Mouse (Mus musculus): ENCODE data around the gene Pcsk4. TPM values are rescaled to one million over a fixed set of nuclear protein-coding genes. Genes with fewer than 3 reads are reported as not detected.

The Pcsk4 gene
- polyA plus RNA-seq, 1 experiment from 2014 or later: 8.1 TPM

DNA sequence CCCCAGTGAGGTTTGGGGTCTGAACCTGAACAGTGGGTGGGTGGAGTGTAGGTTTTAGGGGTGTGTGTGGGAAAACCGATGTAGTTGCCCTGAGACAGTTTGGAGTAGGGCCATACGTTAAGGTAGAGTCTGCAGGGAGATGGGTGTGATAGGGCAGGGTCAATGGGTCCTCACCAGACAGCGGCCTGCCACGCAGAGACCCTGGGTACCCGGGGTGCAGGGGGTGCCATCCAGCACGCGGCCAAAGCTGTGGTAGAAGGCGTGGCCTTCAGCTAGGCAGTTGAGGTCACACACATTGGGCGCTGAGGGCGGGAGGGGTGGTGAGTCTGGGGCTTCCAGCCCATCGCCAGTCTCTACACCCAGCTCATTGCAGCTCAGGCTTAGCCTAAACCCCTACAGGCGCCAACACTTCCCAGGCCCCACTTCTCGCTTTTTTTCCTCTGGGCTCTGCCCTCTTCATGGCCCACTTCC, 14.2 kb upstream of the Pcsk4 start:
- Histone ChIP-seq H3K4me1 (ENCODE audit: control insufficient read depth, insufficient read depth, low read length) (peaks cover 25% of the 10 kb centered on the region), H3K9me3 (ENCODE audit: control insufficient read depth, low read length) (no peaks in the 10 kb centered on the region), H3K27me3 (ENCODE audit: control insufficient read depth, insufficient read depth, low read length) (peaks cover 82% of the 10 kb centered on the region), H3K4me2 (replicated peaks; ENCODE audit: low read depth, low read length) (peak overlapping the region; percentile 51; the same call in 1 of the 2 replicates), H3K27ac (ENCODE audit: low read depth, low read length) (no peak overlapping the region), H3K9ac (ENCODE audit: low read depth, low read length) (no peak overlapping the region), H3K36me3 (ENCODE audit: control insufficient read depth, insufficient read depth, low read length) (no peaks in the 10 kb centered on the region), H3K4me3 (ENCODE audit: low read length) (peak overlapping the region; percentile 28; the same call in 1 of the 2 replicates)
- ATAC-seq (ENCODE audit: low FRiP score, low TSS enrichment): peak; percentile 44
- 31% methylated on average over 13 of the region's 13 CpGs for WGBS

DNA sequence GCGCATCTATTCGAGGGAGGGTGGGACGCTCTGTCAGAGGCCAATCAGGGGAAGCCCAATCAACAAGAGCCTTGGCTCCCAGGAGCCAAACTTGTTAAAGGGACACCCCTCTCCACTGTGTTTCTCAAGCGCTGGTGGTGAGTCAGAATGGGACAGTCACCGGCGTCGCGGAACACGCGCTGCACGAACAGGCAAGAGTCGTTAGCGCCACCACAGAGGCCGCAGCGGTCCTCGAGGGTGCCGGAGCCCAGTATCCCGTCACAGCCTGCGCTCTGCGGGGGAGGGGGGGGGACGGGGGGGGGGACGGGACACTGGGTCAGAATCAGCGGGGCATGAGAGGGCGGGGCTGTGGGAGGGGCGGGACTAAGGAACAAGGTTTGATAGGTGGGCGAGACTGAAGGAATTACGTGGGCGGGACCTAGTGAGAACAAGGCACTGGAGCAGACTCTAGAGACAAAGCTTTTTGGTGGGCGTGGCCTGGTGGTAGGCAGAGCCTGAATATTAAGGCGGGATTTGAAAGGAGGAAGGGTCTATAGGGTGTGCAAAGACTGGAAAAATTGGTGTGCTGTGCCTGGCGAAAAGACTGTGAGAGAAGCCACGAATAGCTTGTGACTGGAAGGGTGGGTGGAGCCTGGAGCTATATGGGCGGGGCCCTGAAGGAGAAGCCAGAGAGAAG, 13.6 kb upstream of the Pcsk4 start:
- peaks cover 21% of the 10 kb centered on the region for H3K4me1 ChIP-seq (ENCODE audit: control insufficient read depth, insufficient read depth, low read length)
- ATAC-seq (ENCODE audit: low FRiP score, low TSS enrichment): peak; percentile 72
- 0 out of 2 replicates have a peak overlapping the region, but pooled peaks have one; percentile 4 for H3K9ac ChIP-seq (ENCODE audit: low read depth, low read length)
- peak overlapping the region; percentile 28 for H3K4me3 ChIP-seq (ENCODE audit: low read length)
- WGBS: under 1% methylated on average over 31 of the region's 33 CpGs
- H3K9me3 ChIP-seq (ENCODE audit: control insufficient read depth, low read length): no peaks in the 10 kb centered on the region
- H3K36me3 ChIP-seq (ENCODE audit: control insufficient read depth, insufficient read depth, low read length): no peaks in the 10 kb centered on the region
- H3K27ac ChIP-seq (ENCODE audit: low read depth, low read length): no peak overlapping the region
- H3K4me2 ChIP-seq (replicated peaks; ENCODE audit: low read depth, low read length): peak overlapping the region; percentile 51
- H3K27me3 ChIP-seq (ENCODE audit: control insufficient read depth, insufficient read depth, low read length): peaks cover 76% of the 10 kb centered on the region

GRCm38 (mm10) chr10:80342305-80342748, 13.0 kb upstream of the Pcsk4 start:
- peaks cover 70% of the 10 kb centered on the region for H3K27me3 ChIP-seq (ENCODE audit: control insufficient read depth, insufficient read depth, low read length)
- peaks cover 19% of the 10 kb centered on the region for H3K4me1 ChIP-seq (ENCODE audit: control insufficient read depth, insufficient read depth, low read length)
- peak; percentile 20 for ATAC-seq (ENCODE audit: low FRiP score, low TSS enrichment)
- H3K9me3 ChIP-seq (ENCODE audit: control insufficient read depth, low read length): no peaks in the 10 kb centered on the region
- H3K36me3 ChIP-seq (ENCODE audit: control insufficient read depth, insufficient read depth, low read length): no peaks in the 10 kb centered on the region
- peak overlapping the region; percentile 28 for H3K4me3 ChIP-seq (ENCODE audit: low read length)
- H3K4me2 ChIP-seq (replicated peaks; ENCODE audit: low read depth, low read length): peak overlapping the region; percentile 51
- no peak overlapping the region for H3K27ac ChIP-seq (ENCODE audit: low read depth, low read length)
- H3K9ac ChIP-seq (ENCODE audit: low read depth, low read length): 0 out of 2 replicates have a peak overlapping the region, but pooled peaks have one; percentile 4
- WGBS: 2% methylated on average over 26 of the region's 26 CpGs

- no peak for ATAC-seq (ENCODE audit: low FRiP score, low TSS enrichment)
- Histone ChIP-seq H3K4me2 (replicated peaks; ENCODE audit: low read depth, low read length) (peak overlapping the region; percentile 51; the same call in 1 of the 2 replicates), H3K27ac (ENCODE audit: low read depth, low read length) (no peak overlapping the region), H3K9ac (ENCODE audit: low read depth, low read length) (no peak overlapping the region; the same call in 1 of the 2 replicates), H3K36me3 (ENCODE audit: control insufficient read depth, insufficient read depth, low read length) (no peaks in the 10 kb centered on the region), H3K27me3 (ENCODE audit: control insufficient read depth, insufficient read depth, low read length) (peaks cover 64% of the 10 kb centered on the region), H3K4me1 (ENCODE audit: control insufficient read depth, insufficient read depth, low read length) (peaks cover 19% of the 10 kb centered on the region), H3K9me3 (ENCODE audit: control insufficient read depth, low read length) (no peaks in the 10 kb centered on the region), H3K4me3 (ENCODE audit: low read length) (peak overlapping the region; percentile 28)
- WGBS: 2% methylated on average over 47 of the region's 47 CpGs
These were observed 12.4 kb upstream of the Pcsk4 start for GRCm38 (mm10) chr10:80341491-80342304.

DNA sequence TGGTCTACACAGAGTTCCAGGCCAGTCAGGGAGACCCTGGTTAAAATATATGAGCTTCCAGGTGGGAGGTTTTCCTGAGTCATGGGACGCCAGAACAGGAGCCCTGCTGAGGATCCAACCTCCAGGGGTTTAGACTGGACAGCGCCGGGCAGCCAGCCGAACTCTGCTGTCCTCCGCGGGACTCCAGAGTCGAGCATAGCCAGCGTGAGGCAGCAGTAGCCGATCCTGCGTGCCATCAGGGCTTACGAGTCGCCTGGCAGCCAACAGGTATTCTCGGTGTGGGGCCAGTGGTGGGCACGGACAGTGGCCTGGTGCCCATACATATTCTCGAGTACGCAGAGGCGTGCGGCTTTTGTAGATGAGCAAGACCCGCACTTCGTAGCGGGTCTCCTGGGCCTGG, 11.7 kb upstream of the Pcsk4 start:
- peaks cover 19% of the 10 kb centered on the region for H3K4me1 ChIP-seq (ENCODE audit: control insufficient read depth, insufficient read depth, low read length)
- no peak overlapping the region for H3K4me3 ChIP-seq (ENCODE audit: low read length)
- H3K9me3 ChIP-seq (ENCODE audit: control insufficient read depth, low read length): no peaks in the 10 kb centered on the region
- H3K27me3 ChIP-seq (ENCODE audit: control insufficient read depth, insufficient read depth, low read length): peaks cover 58% of the 10 kb centered on the region
- no peak for ATAC-seq (ENCODE audit: low FRiP score, low TSS enrichment)
- H3K36me3 ChIP-seq (ENCODE audit: control insufficient read depth, insufficient read depth, low read length): no peaks in the 10 kb centered on the region
- 13% methylated on average over 21 of the region's 21 CpGs for WGBS
- no peak overlapping the region for H3K4me2 ChIP-seq (replicated peaks; ENCODE audit: low read depth, low read length)
- H3K27ac ChIP-seq (ENCODE audit: low read depth, low read length): no peak overlapping the region
- no peak overlapping the region for H3K9ac ChIP-seq (ENCODE audit: low read depth, low read length)

GRCm38 (mm10) chr10:80339941-80340750, 10.8 kb upstream of the Pcsk4 start:
- no peak overlapping the region; the same call in 1 of the 2 replicates for H3K4me2 ChIP-seq (replicated peaks; ENCODE audit: low read depth, low read length)
- peaks cover 18% of the 10 kb centered on the region for H3K4me1 ChIP-seq (ENCODE audit: control insufficient read depth, insufficient read depth, low read length)
- WGBS: 22% methylated on average over 19 of the region's 19 CpGs
- H3K27ac ChIP-seq (ENCODE audit: low read depth, low read length): no peak overlapping the region
- peak; percentile 16; the same call in 1 of the 2 replicates for ATAC-seq (ENCODE audit: low FRiP score, low TSS enrichment)
- H3K9me3 ChIP-seq (ENCODE audit: control insufficient read depth, low read length): no peaks in the 10 kb centered on the region
- peaks cover 49% of the 10 kb centered on the region for H3K27me3 ChIP-seq (ENCODE audit: control insufficient read depth, insufficient read depth, low read length)
- H3K9ac ChIP-seq (ENCODE audit: low read depth, low read length): no peak overlapping the region
- no peak overlapping the region for H3K4me3 ChIP-seq (ENCODE audit: low read length)
- no peaks in the 10 kb centered on the region; the same call in 1 of the 2 replicates for H3K36me3 ChIP-seq (ENCODE audit: control insufficient read depth, insufficient read depth, low read length)

GRCm38 (mm10) chr10:80336263-80336662, 7.0 kb upstream of the Pcsk4 start:
- Histone ChIP-seq H3K27me3 (ENCODE audit: control insufficient read depth, insufficient read depth, low read length) (peaks cover 11% of the 10 kb centered on the region), H3K4me1 (ENCODE audit: control insufficient read depth, insufficient read depth, low read length) (no peaks in the 10 kb centered on the region), H3K4me2 (replicated peaks; ENCODE audit: low read depth, low read length) (no peak overlapping the region), H3K9me3 (ENCODE audit: control insufficient read depth, low read length) (no peaks in the 10 kb centered on the region), H3K36me3 (ENCODE audit: control insufficient read depth, insufficient read depth, low read length) (no peaks in the 10 kb centered on the region; the same call in 1 of the 2 replicates), H3K9ac (ENCODE audit: low read depth, low read length) (no peak overlapping the region), H3K4me3 (ENCODE audit: low read length) (no peak overlapping the region), H3K27ac (ENCODE audit: low read depth, low read length) (no peak overlapping the region)
- 88% methylated on average over 12 of the region's 12 CpGs for WGBS
- no peak for ATAC-seq (ENCODE audit: low FRiP score, low TSS enrichment)

GRCm38 (mm10) chr10:80332525-80332989, 3.3 kb upstream of the Pcsk4 start:
- H3K36me3 ChIP-seq (ENCODE audit: control insufficient read depth, insufficient read depth, low read length): no peaks in the 10 kb centered on the region; the same call in 1 of the 2 replicates
- no peak overlapping the region for H3K9ac ChIP-seq (ENCODE audit: low read depth, low read length)
- H3K27ac ChIP-seq (ENCODE audit: low read depth, low read length): no peak overlapping the region
- H3K9me3 ChIP-seq (ENCODE audit: control insufficient read depth, low read length): no peaks in the 10 kb centered on the region
- no peak overlapping the region for H3K4me2 ChIP-seq (replicated peaks; ENCODE audit: low read depth, low read length)
- no peak for ATAC-seq (ENCODE audit: low FRiP score, low TSS enrichment)
- no peak overlapping the region for H3K4me3 ChIP-seq (ENCODE audit: low read length)
- H3K27me3 ChIP-seq (ENCODE audit: control insufficient read depth, insufficient read depth, low read length): peaks cover 6% of the 10 kb centered on the region
- 85% methylated on average over 5 of the region's 5 CpGs for WGBS
- H3K4me1 ChIP-seq (ENCODE audit: control insufficient read depth, insufficient read depth, low read length): peaks cover 11% of the 10 kb centered on the region
